Mouse (Mus musculus) midbrain, postnatal 0 days (tissue): Measurements from ENCODE around the gene Slc1a7. TPM values are rescaled to one million over a fixed set of nuclear protein-coding genes. Genes with fewer than 3 reads are reported as not detected.

Source experiments
- ATAC-seq: fragments of 200-750 bp; cut with Nextera tagmentation; 2 replicates; pipeline ENCODE4 v1.8.0; 2017; ENCODE audit warnings: moderate number of reproducible peaks, mild to moderate bottlenecking, moderate TSS enrichment, moderate library complexity; ENCODE audit not compliant: low FRiP score
- DNase-seq: peaks from one replicate; pipeline ENCODE4 v3.0.0-alpha.2; 2015; ENCODE audit warnings: low spot score
- H3K27ac ChIP-seq: fragments of 300-500 bp; sonication (generic); 2 replicates; pipeline ENCODE4 v1.5.1; 2014; ENCODE audit warnings: low read depth, mild to moderate bottlenecking, low read length, mixed read lengths
- H3K27me3 ChIP-seq: fragments of 300-500 bp; sonication (generic); 2 replicates; pipeline ENCODE4 v1.6.1; 2014; ENCODE audit warnings: low read length, control low read depth, mixed read lengths; ENCODE audit not compliant: insufficient read depth
- H3K36me3 ChIP-seq: fragments of 300-500 bp; sonication (generic); 2 replicates; pipeline ENCODE4 v1.6.1; 2014; ENCODE audit warnings: low read length, control low read depth, mixed read lengths; ENCODE audit not compliant: insufficient read depth
- H3K4me1 ChIP-seq: fragments of 300-500 bp; sonication (generic); 2 replicates; pipeline ENCODE4 v1.6.1; 2014; ENCODE audit warnings: mild to moderate bottlenecking, control low read depth, antibody characterized with exemption, low read length, mixed read lengths; ENCODE audit not compliant: insufficient read depth
- H3K4me2 ChIP-seq: fragments of 300-500 bp; sonication (generic); 2 replicates; pipeline ENCODE4 v1.6.1; 2014; ENCODE audit warnings: low read depth, mild to moderate bottlenecking, low read length, mixed read lengths; ENCODE audit not compliant: poor library complexity, severe bottlenecking
- H3K4me3 ChIP-seq: fragments of 300-500 bp; sonication (generic); 2 replicates; pipeline ENCODE4 v1.5.1; 2014; ENCODE audit warnings: low read depth, mild to moderate bottlenecking, low read length, moderate library complexity
- H3K9ac ChIP-seq: fragments of 300-500 bp; sonication (generic); replicated peaks from 2 replicates; pipeline ENCODE4 v1.6.1; 2014; ENCODE audit warnings: mild to moderate bottlenecking, low read length, moderate library complexity, mixed read lengths; ENCODE audit not compliant: poor library complexity, severe bottlenecking
- H3K9me3 ChIP-seq: fragments of 300-500 bp; sonication (generic); 2 replicates; pipeline ENCODE4 v1.6.1; 2016; ENCODE audit warnings: low read length, control low read depth
- CTCF ChIP-seq: IDR thresholded peaks from 2 replicates; pipeline ENCODE4 v1.5.1; 2016; ENCODE audit warnings: antibody characterized with exemption, mild to moderate bottlenecking
- WGBS: fragments of 180-500 bp; shearing (Covaris S2); extraction: QIAGEN DNeasy Blood & Tissue Kit; methylation state at CpG from one replicate; pipeline ENCODE4 v1.1.7; 2014; 5-methylcytosine and 5-hydroxymethylcytosine counted together
- polyA plus RNA-seq: library from polyadenylated mRNA; unstranded; fragments of >200 nt; fragmentation: Nextera tagmentation; extraction: Ambion mirVana; gene quantifications from 2 replicates; pipeline ENCODE4 v1.2.1, GENCODE M21; 2015
- total RNA-seq: library from RNA; depleted of rRNA; stranded (reverse); fragments of >200 nt; gene quantifications from 2 replicates; pipeline ENCODE4 v1.2.3, GENCODE M21; 2014

The Slc1a7 gene
- total and polyA plus RNA-seq, 2 experiments from 2014 or later = 0.16 TPM; not detected in 1

- no peaks in the 10 kb centered on the region for H3K4me1 ChIP-seq
- TF ChIP-seq CTCF = no peak
- 78% methylated on average over 8 of the region's 8 CpGs for WGBS
- H3K27me3 ChIP-seq = peaks cover 5% of the 10 kb centered on the region; the same call in 1 of the 2 replicates
- no peak overlapping the region for H3K9ac ChIP-seq
- ATAC-seq (no peak), DNase-seq (no peak)
- H3K36me3 ChIP-seq = 0 out of 2 replicates have a peak, but pooled peaks cover 3% of the 10 kb centered on the region
- H3K4me2 ChIP-seq = no peak overlapping the region
- no peak overlapping the region for H3K27ac ChIP-seq
- no peaks in the 10 kb centered on the region for H3K9me3 ChIP-seq
- no peak overlapping the region for H3K4me3 ChIP-seq
These were observed 68.9 kb downstream of the Slc1a7 start for GRCm38 (mm10) chr4:108037027-108037426.

DNA sequence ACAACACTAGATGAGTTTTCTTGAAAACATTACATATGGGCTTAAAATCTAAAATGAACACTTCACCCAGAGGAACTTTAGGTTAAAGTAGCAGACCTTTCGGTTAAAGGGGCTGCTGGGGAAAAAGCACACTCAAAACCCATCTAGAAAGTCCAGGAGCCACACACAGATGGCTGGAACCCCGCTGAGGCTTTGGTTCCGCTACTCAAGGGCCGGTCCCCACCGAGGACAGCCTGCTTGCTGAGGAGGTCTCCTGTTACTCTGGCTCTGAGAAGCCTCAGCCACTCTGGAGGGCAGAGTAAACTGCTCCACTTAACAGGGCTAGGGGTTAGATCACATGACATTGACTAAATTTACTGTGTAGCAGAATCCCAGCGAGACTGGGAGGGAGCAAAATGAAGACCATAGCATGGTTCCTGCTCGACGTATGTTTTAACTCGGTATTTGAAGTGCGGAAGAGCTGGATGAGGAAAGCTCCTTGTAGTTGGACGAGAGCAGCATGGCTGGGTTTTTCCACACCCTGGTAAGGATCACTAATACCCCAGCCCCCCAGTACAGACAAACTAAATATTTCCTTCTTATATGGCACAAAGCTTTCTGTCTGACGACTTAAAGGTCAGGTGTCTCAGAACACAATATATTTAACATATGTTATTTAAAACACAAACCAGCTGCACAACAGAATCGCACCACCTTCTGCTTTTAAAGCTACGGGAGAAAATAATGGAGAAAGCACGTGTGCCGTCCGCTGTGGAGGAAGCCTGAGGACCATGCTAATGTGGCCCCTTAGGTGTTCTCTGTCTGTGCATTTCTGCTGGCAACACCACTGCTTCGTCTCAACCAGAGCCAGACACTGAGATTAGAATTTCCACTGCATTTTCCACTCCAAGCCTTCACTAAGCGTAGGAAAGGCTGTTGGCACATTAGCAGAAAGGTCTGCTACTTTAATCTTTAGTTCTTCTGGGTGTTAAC, 77.3 kb downstream of the Slc1a7 start:
- no peak overlapping the region for H3K27ac ChIP-seq
- ATAC-seq = no peak
- H3K36me3 ChIP-seq = peaks cover 26% of the 10 kb centered on the region
- H3K4me3 ChIP-seq = no peak overlapping the region
- WGBS = 76% methylated on average over 19 of the region's 19 CpGs
- DNase-seq = no peak
- no peak for TF ChIP-seq CTCF
- H3K9me3 ChIP-seq = no peaks in the 10 kb centered on the region
- H3K4me2 ChIP-seq = no peak overlapping the region
- H3K4me1 ChIP-seq = no peaks in the 10 kb centered on the region
- no peak overlapping the region for H3K9ac ChIP-seq
- no peaks in the 10 kb centered on the region for H3K27me3 ChIP-seq

- Histone ChIP-seq H3K9ac (no peak overlapping the region), H3K27ac (no peak overlapping the region), H3K27me3 (no peaks in the 10 kb centered on the region), H3K4me1 (no peaks in the 10 kb centered on the region), H3K36me3 (peaks cover 31% of the 10 kb centered on the region), H3K4me2 (no peak overlapping the region), H3K9me3 (no peaks in the 10 kb centered on the region), H3K4me3 (no peak overlapping the region)
- TF ChIP-seq CTCF = no peak
- peak; percentile 36 for DNase-seq
- ATAC-seq = no peak
- WGBS = 89% methylated on average over 8 of the region's 8 CpGs
These were observed 78.0 kb downstream of the Slc1a7 start for GRCm38 (mm10) chr4:108046136-108046535.

DNA sequence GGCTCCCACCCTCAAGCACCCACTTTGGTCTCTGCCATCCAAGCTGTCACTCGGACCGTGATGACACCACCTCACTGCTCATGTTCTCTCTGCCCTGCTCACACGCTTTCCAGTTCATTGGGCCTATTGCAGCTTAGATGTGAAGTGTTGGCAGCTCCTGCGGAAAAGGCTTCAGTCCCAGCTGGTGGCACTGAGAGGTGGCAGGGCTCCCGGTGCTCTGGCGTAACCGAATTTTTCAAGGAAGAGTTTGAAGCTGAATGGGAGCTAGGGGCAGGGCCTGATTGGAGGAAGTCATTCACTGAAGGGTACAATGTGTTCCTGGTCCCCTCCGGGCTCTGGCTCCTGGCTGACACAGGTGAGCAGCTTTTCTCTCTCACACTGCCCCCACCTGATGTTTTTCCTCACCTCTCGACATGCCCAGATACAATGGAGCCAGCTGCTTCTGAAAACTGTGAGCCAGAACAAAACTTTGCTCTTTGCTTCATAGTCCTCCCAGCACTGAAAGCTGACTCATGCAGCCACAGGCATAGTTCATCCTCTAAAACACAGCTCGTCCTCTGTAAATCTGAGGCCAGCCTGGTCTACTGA, 83.6 kb downstream of the Slc1a7 start:
- no peaks in the 10 kb centered on the region for H3K27me3 ChIP-seq
- no peak overlapping the region for H3K27ac ChIP-seq
- H3K4me3 ChIP-seq = no peak overlapping the region
- H3K36me3 ChIP-seq = peaks cover 47% of the 10 kb centered on the region
- no peak for TF ChIP-seq CTCF
- no peak overlapping the region for H3K4me2 ChIP-seq
- peak; percentile 77 for DNase-seq
- ATAC-seq = no peak
- no peaks in the 10 kb centered on the region for H3K9me3 ChIP-seq
- no peaks in the 10 kb centered on the region for H3K4me1 ChIP-seq
- no peak overlapping the region for H3K9ac ChIP-seq
- 80% methylated on average over 10 of the region's 10 CpGs for WGBS

DNA sequence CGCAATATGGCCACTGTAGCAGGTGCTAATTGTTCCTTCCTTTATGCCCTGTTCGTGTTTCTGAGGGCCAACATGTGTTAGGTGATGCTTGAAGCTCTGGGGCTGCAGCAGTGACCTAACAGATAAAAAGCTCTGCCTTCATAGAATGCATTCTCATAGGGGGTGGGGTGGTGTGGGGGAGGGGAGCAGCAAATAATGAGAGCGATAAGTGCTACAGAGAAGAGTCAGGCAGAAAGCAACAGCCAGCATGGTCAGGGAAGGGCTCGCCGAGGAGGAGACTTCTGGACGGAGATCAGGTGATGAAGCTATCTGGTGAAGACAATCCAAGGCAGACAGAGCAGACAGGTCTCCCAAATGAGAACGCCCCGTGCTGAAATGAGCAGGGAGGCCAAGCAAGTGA, 84.5 kb downstream of the Slc1a7 start:
- Histone ChIP-seq H3K36me3 (peaks cover 47% of the 10 kb centered on the region), H3K4me3 (no peak overlapping the region), H3K9ac (no peak overlapping the region), H3K27me3 (no peaks in the 10 kb centered on the region), H3K4me2 (no peak overlapping the region), H3K27ac (no peak overlapping the region), H3K9me3 (no peaks in the 10 kb centered on the region), H3K4me1 (no peaks in the 10 kb centered on the region)
- no peak for DNase-seq
- WGBS = 89% methylated on average over 8 of the region's 8 CpGs
- TF ChIP-seq CTCF = no peak
- no peak for ATAC-seq

- WGBS = 92% methylated on average over 10 of the region's 10 CpGs
- Histone ChIP-seq H3K27ac (no peak overlapping the region), H3K9me3 (no peaks in the 10 kb centered on the region), H3K36me3 (peaks cover 31% of the 10 kb centered on the region), H3K4me3 (no peak overlapping the region), H3K27me3 (no peaks in the 10 kb centered on the region), H3K4me2 (no peak overlapping the region), H3K9ac (no peak overlapping the region), H3K4me1 (no peaks in the 10 kb centered on the region)
- no peak for TF ChIP-seq CTCF
- ATAC-seq (no peak), DNase-seq (no peak)
These were observed 87.7 kb downstream of the Slc1a7 start for GRCm38 (mm10) chr4:108055873-108056272.
